Mouse (Mus musculus) Patski (cell line): ENCODE data around the gene 1810055G02Rik. TPM values are rescaled to one million over a fixed set of nuclear protein-coding genes. Genes with fewer than 3 reads are reported as not detected.

Experiments used
- ATAC-seq: fragments of 100-300 bp; one replicate; pipeline ENCODE4 v1.8.0; 2021
- CTCF ChIA-PET: fragments of 350-600 bp; sonication (Branson Sonifier 250); formaldehyde crosslinking; loops from one replicate; lab custom pipeline; 2022; ENCODE audit warnings: inconsistent platforms; lab: Charles Lee
- POLR2A ChIA-PET: fragments of 350-600 bp; sonication (Branson Sonifier 250); formaldehyde crosslinking; loops from one replicate; lab custom pipeline; 2022; ENCODE audit warnings: antibody characterized with exemption, inconsistent platforms; lab: Charles Lee
- DNase-seq: peaks from one replicate; pipeline ENCODE4 v3.0.0-alpha.2; 2011; ENCODE audit warnings: low read depth, low spot score
- H3K27me3 ChIP-seq: fragments of 371-371 bp; one replicate; pipeline ENCODE4 v1.5.1; 2021
- CTCF ChIP-seq: fragments of 100-300 bp; IDR thresholded peaks from one replicate; pipeline ENCODE4 v1.5.1; 2021
- in situ Hi-C: fragments of 300-500 bp; cut with MboI; formaldehyde crosslinking; loops from 3 replicates; pipeline ENCODE4 v1.11.1; 2018; ENCODE audit warnings: low pct_unique_long_range_greater_than_20kb, mixed read lengths
- polyA plus RNA-seq: library from polyadenylated mRNA; unstranded; gene quantifications from one replicate; pipeline ENCODE4 v1.2.3, GENCODE M21; 2021

The 1810055G02Rik gene
- polyA plus RNA-seq, 1 experiment from 2014 or later, result 58.9 TPM

DNA sequence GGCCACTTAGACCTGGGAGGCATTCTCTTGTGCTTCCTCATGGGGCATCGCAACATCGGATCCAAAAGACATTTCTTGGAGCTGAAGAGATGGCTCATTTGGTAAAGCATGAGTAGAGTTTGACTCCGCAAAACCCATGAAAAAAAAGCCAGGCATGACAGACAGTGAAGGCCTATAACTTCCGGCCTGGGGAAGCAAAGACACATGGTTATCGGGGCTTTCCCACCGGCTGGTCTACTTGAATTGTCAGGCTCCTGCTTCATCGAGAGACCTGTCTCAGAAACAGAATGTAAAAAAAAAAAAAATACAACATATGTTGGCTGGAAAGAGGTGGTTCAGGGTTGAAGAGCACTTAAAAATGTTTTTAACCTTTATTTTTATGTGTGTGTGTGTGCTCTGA lies 31.6 kb downstream of the 1810055G02Rik start:
- TF ChIP-seq CTCF, result no peak
- ChIA-PET POLR2A (no interaction called here), CTCF (interaction anchor here (1.6 kb wide), 1 partner anchor 26 kb away, joined by 3 read pairs; no protein-coding TSS in a partner anchor)
- in situ Hi-C loops, result no loop called here
- DNase-seq, result no peak
- H3K27me3 ChIP-seq, result peaks cover 14% of the 10 kb centered on the region
- no peak for ATAC-seq

DNA sequence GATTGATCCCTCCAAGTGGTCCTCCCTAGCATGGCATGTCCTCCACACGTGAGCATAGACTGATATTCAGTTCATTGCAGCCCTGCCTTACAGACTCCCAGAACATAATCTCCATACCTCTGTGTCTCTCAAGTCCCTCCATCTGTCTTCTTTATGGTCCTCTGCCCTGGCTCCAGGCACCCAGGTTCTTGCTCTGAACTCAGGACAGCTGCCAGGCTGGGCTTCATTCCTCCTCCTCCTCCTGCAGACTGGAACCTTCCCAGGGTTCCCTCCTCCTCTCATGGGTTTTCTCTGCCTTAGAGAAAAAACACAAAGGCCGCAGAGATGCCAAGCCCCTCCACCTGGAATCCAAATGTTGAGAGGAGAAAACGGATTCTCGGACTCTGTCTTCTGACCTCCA lies 34.6 kb downstream of the 1810055G02Rik start:
- ATAC-seq, result no peak

DNA sequence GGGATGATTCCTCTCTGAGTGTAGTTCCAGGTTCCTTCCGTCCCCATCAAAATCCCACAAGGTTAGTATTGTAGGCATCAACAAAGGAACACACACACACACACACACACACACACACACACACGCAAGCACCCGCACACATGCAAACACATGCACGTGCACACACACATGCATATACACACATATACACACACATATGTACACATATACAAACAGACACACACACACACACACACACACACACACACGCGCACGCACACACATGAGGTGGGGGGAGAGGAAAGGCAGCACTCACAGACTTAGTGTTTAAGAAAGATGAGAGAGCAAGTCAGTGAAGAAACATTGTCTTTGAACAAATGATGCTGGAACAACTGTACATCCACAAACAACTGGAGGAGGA lies 35.3 kb downstream of the 1810055G02Rik start:
- ChIA-PET POLR2A (no interaction called here), CTCF (no interaction called here)
- in situ Hi-C loops, result no loop called here
- no peak for ATAC-seq
- no peak for TF ChIP-seq CTCF
- H3K27me3 ChIP-seq, result no peaks in the 10 kb centered on the region
- DNase-seq, result no peak

More for the DNA sequence above, 34.6 kb downstream of the 1810055G02Rik start:
- ChIA-PET CTCF (no interaction called here), POLR2A (interaction anchor here (0.7 kb wide), 1 partner anchor 103 kb away, joined by 3 read pairs; no protein-coding TSS in a partner anchor)
- in situ Hi-C loops, result no loop called here
- TF ChIP-seq CTCF, result no peak
- peaks cover 5% of the 10 kb centered on the region for H3K27me3 ChIP-seq
- DNase-seq, result no peak

DNA sequence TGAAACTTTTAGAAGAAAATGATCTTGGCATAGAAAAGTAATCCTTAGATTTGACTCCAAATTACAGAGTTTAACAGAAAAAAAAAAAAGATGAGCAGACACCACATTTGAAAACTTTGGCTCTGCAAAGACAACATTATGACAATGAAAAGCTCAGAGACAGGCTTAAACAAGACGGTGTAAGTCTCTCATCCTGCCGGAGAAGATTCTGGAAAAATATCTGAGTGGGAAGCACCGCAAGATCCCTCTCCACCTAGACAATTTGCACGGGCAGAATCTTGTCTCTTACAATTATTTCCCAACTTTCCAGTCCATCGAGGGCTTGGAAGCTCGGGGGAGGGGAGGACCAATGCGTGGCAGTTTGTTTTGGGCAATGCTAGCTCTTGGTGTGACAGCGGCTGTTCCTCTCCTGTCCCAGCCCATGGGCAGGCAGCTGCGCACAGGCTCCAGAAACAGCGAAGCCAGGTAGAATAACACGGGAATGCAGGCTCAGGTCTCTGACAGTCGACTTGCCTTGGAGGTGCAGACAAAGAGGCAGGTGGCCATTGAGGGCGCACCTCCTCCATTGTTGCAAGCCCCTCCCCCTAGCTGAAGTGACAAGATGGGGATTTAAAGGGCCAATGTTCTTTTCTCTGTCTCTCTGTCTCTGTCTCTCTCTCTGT lies 35.9 kb downstream of the 1810055G02Rik start:
- CTCF ChIA-PET, result no interaction called here
- no peak for TF ChIP-seq CTCF
- POLR2A ChIA-PET, result no interaction called here
- H3K27me3 ChIP-seq, result no peaks in the 10 kb centered on the region
- ATAC-seq (no peak), DNase-seq (no peak)
- in situ Hi-C loops, result no loop called here

DNA sequence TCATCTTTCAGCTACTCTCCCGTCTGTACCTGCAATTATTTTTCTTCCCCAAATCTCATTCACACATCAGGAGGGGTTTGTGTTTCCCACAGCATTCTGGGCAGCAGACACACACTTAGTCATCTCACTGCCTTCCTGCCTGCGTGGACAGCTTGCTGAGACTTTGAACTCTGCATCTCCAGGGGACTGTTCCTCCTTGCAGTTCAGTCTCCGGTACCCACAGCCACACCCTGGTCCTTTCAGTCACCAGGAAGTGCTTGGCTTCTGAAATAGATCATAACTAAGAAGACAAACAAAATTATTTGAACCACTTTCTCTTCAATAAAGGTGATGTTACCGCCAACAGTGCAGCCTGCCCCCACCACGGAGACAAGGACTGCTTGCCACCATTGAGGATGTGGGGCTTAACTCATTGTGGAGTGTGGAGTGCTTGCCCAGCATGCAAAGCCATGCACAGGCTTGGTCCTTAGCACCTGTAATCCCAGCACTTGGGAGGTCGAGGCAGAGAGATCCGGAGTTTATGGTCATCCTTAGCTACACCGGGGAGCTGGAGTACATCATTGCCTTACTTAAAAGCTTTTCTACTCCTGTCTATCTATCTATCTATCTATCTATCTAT lies 44.6 kb downstream of the 1810055G02Rik start:
- ChIA-PET POLR2A (no interaction called here), CTCF (interaction anchor here (1.8 kb wide), 1 partner anchor 8 kb away, joined by 5 read pairs; no protein-coding TSS in a partner anchor)
- no peaks in the 10 kb centered on the region for H3K27me3 ChIP-seq
- no peak for TF ChIP-seq CTCF
- in situ Hi-C loops, result no loop called here
- DNase-seq, result no peak
- ATAC-seq, result no peak

DNA sequence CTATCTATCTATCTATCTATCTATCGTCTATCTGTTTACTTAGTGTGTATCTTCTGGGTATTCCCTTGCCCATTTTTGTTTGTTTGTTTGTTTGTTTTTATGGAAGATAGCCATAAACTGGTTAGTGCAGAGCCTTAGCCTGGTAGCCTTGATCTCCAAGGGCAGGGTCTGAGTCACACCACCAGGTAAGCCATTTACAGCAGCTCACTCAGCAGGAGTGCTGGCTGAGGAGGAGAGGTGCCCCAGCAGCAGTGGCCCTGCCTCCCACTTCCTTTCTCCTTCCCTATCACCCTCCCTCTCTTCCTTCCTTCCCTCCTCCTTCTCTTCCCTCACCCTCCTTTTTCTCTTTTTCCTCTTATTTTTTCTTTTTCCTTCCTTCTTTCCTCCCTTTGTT lies 45.1 kb downstream of the 1810055G02Rik start:
- DNase-seq, result no peak
- no peak for ATAC-seq
- POLR2A ChIA-PET, result no interaction called here
- no peak for TF ChIP-seq CTCF
- in situ Hi-C loops, result no loop called here
- peaks cover 1% of the 10 kb centered on the region for H3K27me3 ChIP-seq
- CTCF ChIA-PET, result no interaction called here

DNA sequence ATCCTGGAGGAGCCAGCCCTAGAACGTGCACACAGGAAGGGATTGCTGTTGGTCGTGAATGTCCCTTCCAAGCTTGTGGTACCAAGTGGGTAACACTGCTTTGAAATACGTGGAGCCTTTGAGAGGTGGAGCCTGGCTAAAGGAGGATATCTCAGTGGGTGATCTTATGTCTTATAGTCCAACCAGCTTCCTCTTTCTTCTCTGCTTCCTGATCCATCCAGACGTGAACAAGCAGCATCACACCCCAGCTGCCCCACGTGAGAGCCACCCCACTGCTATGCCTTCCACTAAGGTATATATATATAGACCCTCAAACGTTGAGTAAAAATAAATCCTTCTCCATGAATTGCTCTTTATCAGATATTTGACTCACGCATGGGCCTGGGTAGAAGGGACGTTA lies 45.6 kb downstream of the 1810055G02Rik start:
- DNase-seq (no peak), ATAC-seq (no peak)

DNA sequence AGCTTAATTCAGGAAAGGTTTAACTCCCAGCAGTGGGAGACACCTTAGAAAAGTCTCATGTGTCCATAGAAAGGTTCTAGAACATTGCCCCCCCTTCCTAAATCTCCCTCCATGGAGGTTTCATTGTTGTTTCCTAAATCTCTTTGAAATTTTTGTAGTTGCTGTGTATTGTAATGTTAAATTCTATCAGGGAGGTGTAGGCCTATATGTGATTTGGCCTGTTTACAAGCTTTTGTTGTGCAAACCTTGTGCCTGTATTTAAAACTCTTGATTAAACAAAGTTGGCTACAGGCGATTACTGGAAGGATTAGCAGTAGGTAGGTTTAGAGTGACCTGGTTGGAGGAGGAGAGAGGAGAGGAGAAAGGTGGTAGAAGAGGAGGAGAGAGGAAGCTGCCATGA lies 49.8 kb downstream of the 1810055G02Rik start:
- no peak for ATAC-seq
- ChIA-PET POLR2A (no interaction called here), CTCF (interaction anchor here (0.8 kb wide), 1 partner anchor 9 kb away, joined by 3 read pairs; no protein-coding TSS in a partner anchor)
- no peak for TF ChIP-seq CTCF
- peaks cover 5% of the 10 kb centered on the region for H3K27me3 ChIP-seq
- DNase-seq, result no peak
- in situ Hi-C loops, result no loop called here

More for the DNA sequence above, 45.6 kb downstream of the 1810055G02Rik start:
- in situ Hi-C loops, result no loop called here
- CTCF ChIA-PET, result no interaction called here
- TF ChIP-seq CTCF, result no peak
- POLR2A ChIA-PET, result no interaction called here
- peaks cover 5% of the 10 kb centered on the region for H3K27me3 ChIP-seq

DNA sequence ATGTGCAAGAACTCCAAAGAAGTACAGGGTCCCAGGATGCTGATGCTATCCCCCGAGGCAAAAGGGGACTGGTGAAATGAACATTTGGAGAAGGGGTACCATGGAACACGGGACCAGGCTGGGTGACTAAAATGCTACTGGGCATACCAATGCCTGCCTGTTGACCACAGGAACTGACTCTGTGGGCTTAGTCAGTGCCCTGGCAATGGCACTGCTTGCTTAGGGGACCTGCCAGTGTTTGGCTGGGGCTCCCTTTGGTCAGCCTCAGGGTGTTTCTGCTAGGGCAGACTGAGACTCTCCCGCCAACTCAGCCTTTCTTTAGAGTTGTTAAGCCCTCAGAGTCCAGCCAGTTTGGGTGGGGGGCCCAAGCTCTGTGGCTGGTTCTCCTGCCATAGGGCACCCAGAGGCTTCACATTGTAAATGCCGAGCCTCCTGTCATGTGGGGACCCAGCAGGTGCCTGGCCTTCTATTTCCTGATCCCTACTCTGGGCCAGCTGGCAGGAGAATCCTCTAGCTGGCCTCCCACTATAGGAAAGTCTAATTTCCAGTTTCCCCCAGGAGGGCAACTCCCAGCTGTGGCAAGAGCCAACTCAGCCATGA lies 57.2 kb downstream of the 1810055G02Rik start:
- TF ChIP-seq CTCF, result no peak
- H3K27me3 ChIP-seq, result peaks cover 15% of the 10 kb centered on the region
- POLR2A ChIA-PET, result no interaction called here
- no peak for DNase-seq
- in situ Hi-C loops, result no loop called here
- ATAC-seq, result no peak
- CTCF ChIA-PET, result interaction anchor here (1.0 to 1.1 kb wide), 2 partner anchors 17 to 26 kb away, joined by 3 to 4 read pairs; no protein-coding TSS in a partner anchor

DNA sequence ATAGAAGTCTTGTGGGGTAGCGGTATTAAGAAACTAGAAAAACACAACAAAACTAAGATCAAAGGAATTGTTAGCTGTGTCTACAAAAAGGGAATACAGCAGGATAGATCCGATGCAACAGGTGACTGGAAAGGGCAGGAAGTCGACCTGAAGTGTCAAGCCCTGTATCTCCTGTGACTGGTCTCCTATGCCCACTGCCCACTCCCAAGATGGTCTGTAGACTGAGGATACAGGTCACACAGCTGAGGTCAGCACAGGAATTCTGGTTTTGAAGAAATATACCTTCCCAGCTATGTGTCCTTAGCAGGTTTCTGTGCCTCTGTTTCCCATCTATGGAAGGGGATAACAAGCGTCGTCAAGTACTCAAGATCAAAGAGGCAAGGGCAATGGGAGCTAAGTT lies 58.3 kb downstream of the 1810055G02Rik start:
- in situ Hi-C loops, result no loop called here
- TF ChIP-seq CTCF, result no peak
- ATAC-seq (no peak), DNase-seq (no peak)
- ChIA-PET CTCF (interaction anchor here (1.1 to 1.8 kb wide), 2 partner anchors 16 to 75 kb away, joined by 3 to 4 read pairs; no protein-coding TSS in a partner anchor), POLR2A (no interaction called here)
- peaks cover 15% of the 10 kb centered on the region for H3K27me3 ChIP-seq
